Mouse (Mus musculus) lung, postnatal 0 days (tissue): ENCODE measurements around the gene Syt14.

Source experiments
- CTCF ChIP-seq: IDR thresholded peaks from 2 replicates; pipeline ENCODE4 v1.5.1; 2016; ENCODE audit warnings: antibody characterized with exemption, mild to moderate bottlenecking
- EP300 ChIP-seq: IDR thresholded peaks from 2 replicates; pipeline ENCODE4 v1.6.1; 2016; ENCODE audit warnings: antibody characterized with exemption, mild to moderate bottlenecking, control low read depth

DNA sequence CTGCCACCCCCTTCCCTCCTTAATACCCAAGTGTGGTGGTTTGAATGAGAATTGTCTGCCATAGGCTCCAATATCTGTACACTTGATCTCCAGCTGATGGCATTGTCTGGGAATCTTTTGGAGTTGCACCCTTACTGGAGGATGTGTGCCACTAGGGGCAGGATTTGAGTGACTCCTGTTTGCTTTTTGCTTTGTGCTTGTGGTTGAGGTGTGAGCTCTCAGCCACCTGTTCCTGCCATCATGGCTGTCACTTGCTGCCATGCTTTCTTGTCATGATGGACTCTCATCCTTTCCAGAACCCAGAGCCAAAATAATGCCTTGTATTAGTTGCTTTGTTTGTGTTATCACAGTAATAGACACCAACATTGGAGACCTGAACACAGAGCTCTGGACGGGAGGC, 165.8 kb downstream of the Syt14 start:
- TF ChIP-seq CTCF (peak; percentile 35), EP300 (no peak)
